Mouse (Mus musculus) spleen, postnatal 10 days (tissue): ENCODE data around the gene Ppp1r12c.

Experiments
- DNase-seq, 2 experiments: peaks; one replicate each; pipeline ENCODE4 v3.0.0; 2021 to 2022; ENCODE audit warnings: low spot score in 2 of 2

Ppp1r12c gene

GRCm38 (mm10) chr7:4516332-4517050 lies 15.0 kb upstream of the Ppp1r12c start, which contains the start of gene Tnnt1:
TSS of gene Tnnt1 (minus strand) at chr7:4516382.
- DNase-seq, result no peak

DNA sequence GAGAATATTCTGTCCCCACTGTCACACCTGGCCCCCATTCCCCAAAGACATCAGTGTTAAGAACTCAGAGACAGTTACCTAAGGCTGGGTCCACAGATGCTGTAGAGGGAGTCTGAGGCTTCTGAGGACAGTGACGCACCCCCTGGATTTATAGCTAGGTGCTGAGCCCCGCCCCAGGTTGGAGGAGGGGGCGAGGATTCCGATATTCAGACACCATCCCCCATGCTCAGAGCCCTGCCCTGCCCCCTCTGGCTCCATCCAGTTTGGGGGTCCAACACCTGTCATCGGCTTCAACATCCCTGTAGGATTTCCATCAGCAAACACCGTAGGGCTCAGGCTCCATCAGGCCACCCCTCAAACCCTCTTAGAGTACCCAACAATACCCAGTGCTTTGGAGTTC lies 14.4 kb upstream of the Ppp1r12c start:
- DNase-seq, result no peak

DNA sequence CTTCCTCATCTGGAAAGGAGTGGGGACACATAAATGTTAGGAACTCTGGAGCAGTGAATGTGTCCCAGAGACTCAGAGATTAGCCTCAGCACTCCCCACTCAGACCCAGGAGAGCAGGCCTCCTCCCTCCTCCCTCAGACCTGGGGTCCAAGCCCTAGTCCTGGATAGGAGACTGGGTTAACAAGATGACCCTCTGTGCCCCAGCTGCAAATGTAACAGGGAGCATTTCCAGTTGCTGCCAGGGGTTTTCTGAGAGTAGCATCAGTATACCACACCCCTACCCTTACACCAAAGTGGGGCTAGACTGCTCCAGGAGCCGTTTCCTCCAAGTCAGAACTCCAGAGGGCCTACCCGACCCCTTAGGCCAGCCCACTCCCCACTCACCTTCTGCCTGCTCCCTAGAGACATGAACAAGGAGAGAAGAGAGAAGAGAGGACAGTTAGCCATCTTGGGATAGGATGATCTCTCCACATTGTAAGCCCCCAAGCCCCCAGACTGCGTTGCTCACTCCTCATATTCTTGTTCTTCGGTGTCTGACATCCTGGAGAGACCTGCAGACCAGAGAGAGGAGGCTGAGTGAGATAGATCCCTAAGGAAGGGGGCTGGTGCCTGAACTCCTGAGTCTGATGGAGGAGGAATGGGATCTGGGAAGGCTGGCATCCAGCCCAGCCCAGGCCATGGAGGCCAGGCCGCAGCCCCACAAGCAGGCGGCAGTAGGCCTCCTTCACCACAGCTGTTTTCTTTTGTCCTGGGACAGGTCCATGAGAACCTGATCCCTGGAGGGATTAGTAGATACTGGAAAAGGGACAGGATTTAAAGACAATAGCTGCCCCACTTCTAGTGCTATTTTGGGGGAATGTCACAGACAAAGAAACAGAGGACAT lies 12.6 kb upstream of the Ppp1r12c start:
- no peak for DNase-seq

- peak in 1 of 2 experiments; percentile 73 for DNase-seq
These were observed 11.8 kb upstream of the Ppp1r12c start for GRCm38 (mm10) chr7:4513236-4513635.

DNA sequence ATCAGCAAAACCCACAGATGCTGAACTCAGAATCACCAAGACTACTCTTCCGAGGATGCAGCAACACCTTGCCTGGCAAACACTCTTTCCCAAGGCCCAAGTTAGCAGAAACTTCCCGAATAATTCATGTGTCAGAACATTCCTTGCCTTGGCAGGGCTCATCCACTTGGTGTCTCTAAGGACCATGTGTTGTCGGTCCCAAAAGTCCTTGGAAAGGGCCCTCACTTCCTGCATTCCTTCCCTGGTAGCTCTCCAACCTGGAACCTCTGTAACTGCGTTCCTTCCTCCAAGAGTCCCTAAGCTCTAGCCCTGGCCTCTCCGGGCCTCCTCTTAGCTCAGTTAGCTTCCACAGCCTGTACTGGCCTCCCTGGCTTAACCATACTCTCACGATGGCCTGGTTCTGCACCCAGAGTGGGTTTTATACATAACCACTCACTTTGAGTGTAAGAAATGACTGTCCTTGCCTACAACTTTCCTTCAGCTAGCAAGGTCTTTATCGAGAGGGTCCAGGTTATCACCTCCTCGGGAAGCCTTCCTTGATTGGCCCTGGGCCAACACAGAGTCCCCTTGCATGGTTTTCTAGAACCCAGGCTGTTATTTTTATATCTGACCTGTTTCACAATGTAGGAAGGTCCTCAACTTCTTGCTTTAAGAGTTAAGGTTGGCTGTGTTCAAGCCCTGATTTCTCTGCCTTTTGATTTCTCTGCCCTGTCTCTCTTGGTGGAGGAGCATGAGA lies 10.2 kb upstream of the Ppp1r12c start:
- DNase-seq, result no peak

GRCm38 (mm10) chr7:4509863-4510608 lies 8.6 kb upstream of the Ppp1r12c start:
- peak; percentile 66 to 81 for DNase-seq

GRCm38 (mm10) chr7:4508739-4509116 lies 7.2 kb upstream of the Ppp1r12c start:
- no peak for DNase-seq

- no peak for DNase-seq
These were observed 6.7 kb upstream of the Ppp1r12c start for GRCm38 (mm10) chr7:4508062-4508738.

GRCm38 (mm10) chr7:4507220-4507619 lies 5.7 kb upstream of the Ppp1r12c start:
- DNase-seq, result no peak

DNA sequence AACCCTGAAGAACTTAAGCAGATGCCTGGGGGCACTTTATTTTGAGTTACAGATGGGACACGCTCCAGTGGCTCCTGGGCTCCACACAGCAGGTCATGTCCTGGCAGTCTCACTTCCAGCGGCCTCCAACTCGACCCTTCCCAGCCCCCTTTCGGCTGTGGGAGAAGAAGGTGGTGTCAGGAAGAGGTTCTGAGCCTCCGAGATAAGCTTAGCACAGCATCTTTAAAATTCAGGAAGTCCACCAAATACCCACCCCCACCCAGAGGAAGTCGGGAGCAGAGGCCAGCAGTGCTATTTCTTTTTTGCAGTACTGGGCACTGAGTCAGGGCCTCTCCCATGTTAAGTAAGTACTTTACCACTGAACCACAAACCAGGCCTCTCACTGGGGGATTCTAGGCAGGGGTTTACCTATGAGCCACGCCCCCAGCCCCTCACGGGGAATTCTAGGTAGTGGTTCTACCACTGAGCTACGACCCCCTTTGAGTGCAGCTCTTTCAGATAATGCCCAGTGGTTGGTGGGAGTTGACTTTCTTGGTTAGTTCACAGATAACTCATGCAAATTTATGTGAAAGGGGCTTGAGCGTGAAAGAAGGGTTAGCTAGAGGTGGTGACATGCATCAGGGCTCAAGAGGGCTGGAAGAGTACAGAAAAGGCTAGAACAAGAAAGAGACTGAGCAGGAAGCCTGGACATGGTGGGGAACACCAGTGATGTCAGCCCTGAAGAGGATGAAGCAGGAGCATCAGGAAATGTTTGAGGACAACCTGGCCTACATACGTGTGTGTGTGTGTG lies 3.4 kb upstream of the Ppp1r12c start:
- no peak for DNase-seq

GRCm38 (mm10) chr7:4503858-4504257 lies 2.4 kb upstream of the Ppp1r12c start:
- no peak for DNase-seq

- DNase-seq, result no peak
These were observed 1.6 kb upstream of the Ppp1r12c start for GRCm38 (mm10) chr7:4503100-4503499.

GRCm38 (mm10) chr7:4502421-4503090 lies 1.1 kb upstream of the Ppp1r12c start:
- DNase-seq, result no peak

DNA sequence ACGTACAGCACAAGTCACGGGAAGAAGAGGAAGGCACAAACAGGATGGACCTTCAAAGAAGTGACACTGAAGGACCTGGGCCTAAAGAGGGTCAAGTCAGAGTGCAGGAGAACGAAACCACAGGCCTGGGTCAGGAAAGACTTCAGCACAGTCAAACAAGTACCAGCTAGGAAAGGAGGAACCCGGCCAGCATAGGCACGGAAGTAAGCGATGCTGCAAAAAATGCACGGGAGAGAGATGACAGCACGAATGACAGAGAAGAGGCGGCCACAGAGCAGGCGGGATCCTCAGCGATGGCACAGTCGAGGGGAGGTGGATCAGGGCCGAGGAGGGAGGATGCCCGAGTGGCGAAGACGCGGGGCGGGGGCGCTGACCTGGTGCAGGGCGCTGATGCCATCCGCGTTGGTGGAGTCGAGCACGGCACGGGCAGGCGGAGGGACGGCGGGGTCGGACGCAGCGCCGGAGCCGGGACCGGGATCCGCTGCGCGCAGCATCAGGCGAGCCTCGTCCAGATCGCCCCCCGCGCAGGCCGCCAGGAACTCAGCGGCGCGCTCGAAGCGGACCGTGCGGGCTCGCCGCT lies 498 bp downstream of the Ppp1r12c start:
- DNase-seq, result peak; percentile 70 to 73

DNA sequence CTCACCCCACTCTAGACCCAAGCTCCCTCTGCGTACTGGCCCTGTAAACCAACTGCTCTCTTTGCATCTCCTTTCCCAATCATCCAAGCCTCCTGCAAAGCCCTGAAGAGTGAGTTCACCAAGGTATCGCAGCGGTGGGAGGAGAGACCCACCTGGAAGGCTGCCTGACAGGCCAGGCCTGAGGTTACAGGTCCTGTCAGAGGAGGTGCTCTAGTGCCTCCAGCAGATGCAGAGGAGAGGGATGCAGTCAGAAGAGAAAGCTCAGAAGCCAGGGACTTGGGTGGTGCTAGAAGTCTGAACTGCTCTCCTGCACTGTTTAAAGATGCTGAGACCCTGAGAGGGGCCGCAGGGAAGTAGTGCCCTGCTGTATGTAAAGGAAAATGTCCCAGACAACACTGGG lies 2.4 kb downstream of the Ppp1r12c start:
- DNase-seq, result no peak

GRCm38 (mm10) chr7:4498251-4498650 lies 3.2 kb downstream of the Ppp1r12c start:
- no peak for DNase-seq

DNA sequence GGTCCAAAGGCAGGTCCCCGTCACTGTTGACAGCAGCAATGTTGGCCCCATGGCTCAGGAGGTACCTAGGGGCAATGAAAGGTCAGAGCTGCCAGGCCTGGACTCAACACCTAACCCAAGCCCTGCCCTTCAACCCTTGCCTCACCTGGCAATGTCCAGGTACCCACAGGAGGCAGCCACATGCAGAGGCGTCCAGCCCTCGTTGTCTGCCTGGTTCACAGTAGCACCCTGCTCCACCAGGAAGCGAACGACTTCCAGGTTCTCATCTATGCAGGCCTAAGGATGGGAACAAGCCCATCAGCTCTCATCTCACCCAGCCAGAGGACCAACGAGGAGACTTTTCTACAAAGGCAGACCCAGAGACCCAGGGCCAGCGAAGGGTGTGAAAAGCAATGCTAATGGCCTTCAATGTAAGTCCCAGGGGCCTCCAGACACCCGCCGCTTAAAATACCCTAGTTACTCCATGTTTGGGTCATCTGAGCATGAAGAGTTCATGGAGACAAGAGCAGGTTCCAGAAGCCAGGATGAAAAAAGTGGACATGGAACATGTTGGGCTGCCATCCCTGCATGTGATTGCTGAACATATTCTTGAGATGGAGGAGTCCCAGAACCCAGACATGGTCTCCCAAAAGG lies 4.1 kb downstream of the Ppp1r12c start:
- no peak for DNase-seq

GRCm38 (mm10) chr7:4496468-4496867 lies 5.0 kb downstream of the Ppp1r12c start:
- no peak for DNase-seq

GRCm38 (mm10) chr7:4493991-4494390 lies 7.5 kb downstream of the Ppp1r12c start:
- no peak for DNase-seq
